Mouse (Mus musculus): ENCODE measurements around the gene Bsg.

Gene Bsg

GRCm38 (mm10) chr10:79705951-79706350 is 1.7 kb downstream of the Bsg start:
- DNase-seq (ENCODE audit: low spot score), result no peak

- DNase-seq (ENCODE audit: low spot score), result no peak
Observed at GRCm38 (mm10) chr10:79706406-79707094, 2.3 kb downstream of the Bsg start.

GRCm38 (mm10) chr10:79707162-79707561 is 2.9 kb downstream of the Bsg start:
- no peak for DNase-seq (ENCODE audit: low spot score)

- DNase-seq (ENCODE audit: low spot score), result no peak
Observed at GRCm38 (mm10) chr10:79707759-79708158, 3.5 kb downstream of the Bsg start.

- no peak for DNase-seq (ENCODE audit: low spot score)
Observed at GRCm38 (mm10) chr10:79708668-79709067, 4.4 kb downstream of the Bsg start.

- no peak for DNase-seq (ENCODE audit: low spot score)
Observed at GRCm38 (mm10) chr10:79709307-79709706, 5.0 kb downstream of the Bsg start.

- DNase-seq (ENCODE audit: low spot score), result no peak
Observed at GRCm38 (mm10) chr10:79712029-79712428, 7.7 kb downstream of the Bsg start.

GRCm38 (mm10) chr10:79712499-79713126 is 8.3 kb downstream of the Bsg start:
- peak; percentile 59 for DNase-seq (ENCODE audit: low spot score)

GRCm38 (mm10) chr10:79713163-79713562 is 8.9 kb downstream of the Bsg start:
- no peak for DNase-seq (ENCODE audit: low spot score)

- no peak for DNase-seq (ENCODE audit: low spot score)
Observed at GRCm38 (mm10) chr10:79714996-79715395, 10.7 kb downstream of the Bsg start.

GRCm38 (mm10) chr10:79716254-79716987 is 12.1 kb downstream of the Bsg start, which contains the start of gene Hcn2:
TSS of gene Hcn2 (plus strand) at chr10:79716634.
- no peak for DNase-seq (ENCODE audit: low spot score)

GRCm38 (mm10) chr10:79716988-79717355 is 12.7 kb downstream of the Bsg start:
- no peak for DNase-seq (ENCODE audit: low spot score)

- peak; percentile 63 for DNase-seq (ENCODE audit: low spot score)
Observed at GRCm38 (mm10) chr10:79717640-79718357, 13.5 kb downstream of the Bsg start.

GRCm38 (mm10) chr10:79721089-79721488 is 16.8 kb downstream of the Bsg start:
- DNase-seq (ENCODE audit: low spot score), result no peak

GRCm38 (mm10) chr10:79723047-79723446 is 18.8 kb downstream of the Bsg start:
- DNase-seq (ENCODE audit: low spot score), result no peak

- no peak for DNase-seq (ENCODE audit: low spot score)
Observed at GRCm38 (mm10) chr10:79723692-79724091, 19.4 kb downstream of the Bsg start.

- DNase-seq (ENCODE audit: low spot score), result no peak
Observed at GRCm38 (mm10) chr10:79726090-79726489, 21.8 kb downstream of the Bsg start.

- no peak for DNase-seq (ENCODE audit: low spot score)
Observed at GRCm38 (mm10) chr10:79728323-79729249, 24.3 kb downstream of the Bsg start.

- DNase-seq (ENCODE audit: low spot score), result no peak
Observed at GRCm38 (mm10) chr10:79729357-79729965, 25.2 kb downstream of the Bsg start.

- DNase-seq (ENCODE audit: low spot score), result no peak
Observed at GRCm38 (mm10) chr10:79732500-79732899, 28.2 kb downstream of the Bsg start.

- DNase-seq (ENCODE audit: low spot score), result no peak
Observed at GRCm38 (mm10) chr10:79733847-79734246, 29.6 kb downstream of the Bsg start.
